Mouse (Mus musculus) kidney, postnatal 14 days (tissue): ENCODE results near the gene Cog8.

Experiments
- DNase-seq: peaks from one replicate; pipeline ENCODE4 v3.0.0; 2022; ENCODE audit warnings: mixed read lengths

The Cog8 gene

DNA sequence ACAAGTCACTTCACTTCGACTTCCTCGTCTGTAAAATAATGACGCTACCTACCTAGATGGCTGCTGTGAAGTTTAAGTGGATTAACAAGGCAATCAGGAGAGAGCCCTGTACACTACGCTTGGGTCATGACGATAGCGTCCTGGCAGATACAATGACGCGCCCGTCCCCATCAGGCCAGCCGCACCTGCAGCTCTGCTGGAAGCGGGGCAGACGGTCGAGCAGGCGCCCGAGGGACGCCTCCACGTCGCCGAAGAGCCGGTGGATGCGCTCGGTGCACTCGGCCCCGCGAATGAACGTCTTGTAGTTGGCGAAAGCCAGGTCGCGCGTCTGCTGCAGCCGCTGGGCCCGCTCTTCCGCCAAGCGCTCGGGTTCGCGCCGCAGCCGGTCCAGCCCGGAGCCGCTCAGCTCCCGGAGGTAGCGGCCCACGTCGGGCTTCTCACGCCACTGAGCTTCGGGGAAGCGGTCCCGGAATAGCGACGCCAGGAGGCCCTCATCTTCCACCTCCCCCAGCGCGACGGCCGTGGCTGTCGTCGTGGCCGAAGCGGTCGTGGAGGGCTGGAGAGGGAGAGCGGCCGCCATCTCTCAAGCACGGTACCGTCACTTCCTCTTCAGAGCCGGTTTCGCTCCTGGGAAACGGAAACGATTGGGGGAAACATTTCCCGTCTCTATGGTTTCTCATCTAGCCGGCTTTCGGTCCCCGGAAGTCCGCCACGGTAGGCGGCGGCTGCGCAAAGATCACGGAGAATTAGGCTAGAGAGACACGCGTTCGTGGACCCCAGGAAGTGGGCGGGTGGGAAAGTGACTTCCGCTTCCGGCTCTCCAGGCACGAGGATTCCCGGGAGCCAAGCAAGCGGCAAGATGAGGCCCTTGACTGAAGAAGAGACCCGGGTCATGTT lies at the start of gene Cog8, which contains the start of gene Nip7:
Cog8 (minus strand) TSS at position 614 of the 897 bp plus-strand sequence.
Nip7 (plus strand) TSS at position 802 of the 897 bp plus-strand sequence.
- peak; percentile 98 for DNase-seq

DNA sequence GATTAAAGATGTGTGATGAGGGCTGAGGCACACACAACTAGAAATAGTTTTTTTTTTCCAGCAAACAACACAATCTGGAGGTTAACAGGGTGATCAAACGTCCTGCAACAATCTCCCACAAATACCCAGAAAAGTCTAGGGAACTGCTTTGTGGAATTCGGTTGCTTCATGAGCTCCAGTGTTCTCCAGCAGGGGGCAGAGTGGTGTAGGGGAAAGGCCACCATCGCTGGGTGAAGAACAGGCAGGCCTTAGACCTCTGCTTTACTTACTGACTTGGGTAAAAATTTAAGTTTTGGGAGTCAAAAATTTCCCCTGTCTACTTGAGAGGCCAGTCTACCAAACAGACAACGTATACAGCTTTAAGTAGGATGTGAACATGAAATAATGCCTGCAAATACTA lies 48.1 kb upstream of the Cog8 start:
- peak; percentile 81 for DNase-seq

- DNase-seq, result no peak
Measured at GRCm38 (mm10) chr8:107100635-107101034, 44.1 kb upstream of the Cog8 start.

DNA sequence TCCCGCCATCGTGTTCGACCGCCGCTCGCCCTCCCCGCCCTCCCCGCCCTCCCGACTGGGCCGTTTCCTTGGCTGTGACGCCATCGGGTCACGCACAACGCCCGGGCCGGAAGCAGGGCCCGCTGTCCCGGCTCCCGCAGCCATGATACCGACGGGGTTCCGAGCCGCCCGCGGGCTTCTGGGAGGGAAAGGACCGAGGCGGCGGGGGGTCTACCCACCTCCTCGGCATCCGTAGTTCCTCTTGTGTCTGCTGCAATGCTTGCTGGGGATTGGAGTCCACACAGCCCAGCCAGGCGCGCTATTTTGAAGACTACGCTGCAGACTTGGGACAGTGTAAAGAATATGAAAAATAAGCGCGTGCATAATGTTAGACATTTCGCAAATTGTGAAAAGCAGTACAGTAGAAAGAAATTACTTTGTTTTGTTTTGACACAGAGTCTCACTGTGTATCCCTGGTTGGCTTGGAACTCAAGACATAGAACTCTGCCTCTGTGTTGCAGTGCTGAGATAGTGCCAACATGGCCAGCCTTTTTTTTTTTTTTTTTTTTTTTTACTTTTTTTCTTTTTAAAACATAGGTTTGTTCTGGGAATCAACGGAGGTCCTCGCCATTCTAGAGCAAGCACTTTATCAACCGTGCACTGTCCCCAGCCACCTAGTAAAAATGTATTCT lies 40.0 kb upstream of the Cog8 start, which contains the start of gene Terf2:
Terf2 (minus strand) TSS at position 182 of the 671 bp plus-strand sequence.
- DNase-seq, result peak; percentile 96

DNA sequence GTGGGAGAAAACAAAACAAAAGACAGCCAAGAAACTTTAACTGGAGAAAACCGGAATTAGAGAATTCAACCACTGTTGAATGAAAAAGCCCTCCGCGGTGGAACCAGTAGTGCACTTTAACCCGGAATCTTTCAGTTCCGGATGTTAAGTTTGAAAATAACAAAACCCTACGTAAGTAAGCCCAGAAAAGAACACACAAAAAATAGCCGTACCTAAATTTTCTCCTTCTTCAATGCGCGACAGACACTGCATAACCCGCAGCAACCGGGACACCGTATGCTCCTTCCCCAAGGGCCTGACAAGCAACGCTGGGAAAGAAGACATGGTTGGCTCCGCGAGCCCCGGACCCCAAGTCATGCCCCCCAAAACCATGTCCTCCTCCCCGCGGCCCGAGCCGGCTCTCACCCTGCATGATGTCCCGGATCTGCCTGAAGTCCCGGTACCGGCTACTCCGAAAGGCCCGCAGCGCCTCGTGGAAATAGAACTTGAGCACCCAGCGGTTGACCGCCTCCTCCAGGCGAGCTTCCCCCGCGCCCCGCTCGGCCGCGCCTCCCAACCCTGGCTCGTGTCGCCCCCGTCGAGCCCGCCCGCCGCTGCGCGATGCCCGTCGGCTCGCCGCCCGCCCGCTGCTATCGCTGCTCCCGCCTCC lies 39.4 kb upstream of the Cog8 start:
- DNase-seq, result no peak

GRCm38 (mm10) chr8:107090531-107090930 lies 34.0 kb upstream of the Cog8 start:
- no peak for DNase-seq

DNA sequence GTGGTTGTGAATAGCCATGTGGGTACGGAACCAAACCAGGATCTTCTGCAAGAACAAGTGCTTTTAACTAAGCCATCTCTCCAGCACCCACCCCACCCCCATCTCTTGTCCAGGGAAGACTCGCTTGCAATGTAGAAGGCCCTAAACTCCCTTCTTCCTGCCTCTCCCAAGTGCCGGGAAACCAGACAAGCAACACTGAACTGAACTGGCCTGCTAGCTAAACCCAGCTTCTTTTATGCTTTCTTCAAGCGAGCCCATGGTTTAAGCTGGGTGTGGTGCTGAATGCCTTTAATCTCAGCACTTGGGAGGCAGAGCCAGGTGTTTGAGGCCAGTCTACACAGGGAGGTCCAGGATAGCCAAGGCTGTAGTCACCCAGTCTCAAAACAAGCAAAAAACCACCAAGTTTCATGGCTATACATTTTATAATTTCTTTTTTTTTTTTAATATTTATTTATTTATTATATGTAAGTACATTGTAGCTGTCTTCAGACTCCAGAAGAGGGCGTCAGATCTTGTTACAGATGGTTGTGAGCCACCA lies 32.1 kb upstream of the Cog8 start:
- no peak for DNase-seq

DNA sequence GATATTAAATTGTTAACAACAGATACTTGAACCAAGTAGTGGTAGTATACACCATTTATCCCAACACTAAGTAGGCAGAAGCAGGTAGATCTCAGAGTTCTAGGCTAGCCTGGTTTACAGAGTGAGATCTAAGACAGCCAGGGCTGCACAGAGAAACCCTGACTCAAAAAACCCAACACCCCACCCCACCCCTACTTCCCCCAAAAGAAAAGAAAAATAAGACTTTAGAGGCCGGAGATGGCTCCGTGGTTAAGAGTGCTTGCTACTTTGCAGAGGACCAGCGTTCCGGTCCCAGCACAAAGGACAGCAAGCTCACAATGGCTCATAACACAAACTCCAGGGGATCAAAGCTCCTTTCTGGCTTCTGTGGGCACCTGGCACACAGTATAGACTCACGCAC lies 29.5 kb upstream of the Cog8 start:
- no peak for DNase-seq

- DNase-seq, result no peak
Measured at GRCm38 (mm10) chr8:107085358-107085757, 28.9 kb upstream of the Cog8 start.

DNA sequence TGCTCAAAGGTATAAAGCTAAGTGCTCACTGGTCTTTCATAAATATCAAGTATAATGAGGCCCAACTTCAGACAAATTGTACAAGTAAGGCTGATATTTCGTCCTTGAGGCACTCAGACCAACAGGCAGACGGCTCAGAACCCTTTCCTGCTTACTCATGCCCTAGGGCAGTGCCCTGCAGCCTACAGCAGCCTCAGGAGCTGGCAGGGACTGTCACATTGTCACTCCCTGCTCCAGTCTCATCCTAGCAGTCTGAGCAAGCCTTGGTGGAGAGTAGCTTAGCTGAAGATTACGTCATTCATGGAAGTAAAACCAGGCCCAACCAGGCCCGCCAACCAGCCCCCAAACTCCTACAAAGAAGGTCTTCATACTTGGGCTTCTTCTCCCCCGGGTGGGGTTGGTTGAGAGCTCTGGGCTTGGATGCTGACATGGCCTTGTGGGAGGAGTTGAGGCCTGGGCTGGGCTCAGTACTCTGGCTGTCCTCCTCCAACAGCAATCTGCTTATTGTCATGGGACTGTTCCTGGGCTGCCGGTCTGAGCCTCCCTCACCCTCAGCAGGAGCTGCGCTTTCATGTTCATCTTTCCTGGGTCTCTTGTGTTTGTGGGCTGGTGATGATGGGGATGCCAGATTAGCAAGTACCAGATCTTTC lies 19.9 kb upstream of the Cog8 start:
- no peak for DNase-seq

- DNase-seq, result no peak
Measured at GRCm38 (mm10) chr8:107074128-107074527, 17.6 kb upstream of the Cog8 start.

- no peak for DNase-seq
Measured at GRCm38 (mm10) chr8:107073706-107074105, 17.2 kb upstream of the Cog8 start.

DNA sequence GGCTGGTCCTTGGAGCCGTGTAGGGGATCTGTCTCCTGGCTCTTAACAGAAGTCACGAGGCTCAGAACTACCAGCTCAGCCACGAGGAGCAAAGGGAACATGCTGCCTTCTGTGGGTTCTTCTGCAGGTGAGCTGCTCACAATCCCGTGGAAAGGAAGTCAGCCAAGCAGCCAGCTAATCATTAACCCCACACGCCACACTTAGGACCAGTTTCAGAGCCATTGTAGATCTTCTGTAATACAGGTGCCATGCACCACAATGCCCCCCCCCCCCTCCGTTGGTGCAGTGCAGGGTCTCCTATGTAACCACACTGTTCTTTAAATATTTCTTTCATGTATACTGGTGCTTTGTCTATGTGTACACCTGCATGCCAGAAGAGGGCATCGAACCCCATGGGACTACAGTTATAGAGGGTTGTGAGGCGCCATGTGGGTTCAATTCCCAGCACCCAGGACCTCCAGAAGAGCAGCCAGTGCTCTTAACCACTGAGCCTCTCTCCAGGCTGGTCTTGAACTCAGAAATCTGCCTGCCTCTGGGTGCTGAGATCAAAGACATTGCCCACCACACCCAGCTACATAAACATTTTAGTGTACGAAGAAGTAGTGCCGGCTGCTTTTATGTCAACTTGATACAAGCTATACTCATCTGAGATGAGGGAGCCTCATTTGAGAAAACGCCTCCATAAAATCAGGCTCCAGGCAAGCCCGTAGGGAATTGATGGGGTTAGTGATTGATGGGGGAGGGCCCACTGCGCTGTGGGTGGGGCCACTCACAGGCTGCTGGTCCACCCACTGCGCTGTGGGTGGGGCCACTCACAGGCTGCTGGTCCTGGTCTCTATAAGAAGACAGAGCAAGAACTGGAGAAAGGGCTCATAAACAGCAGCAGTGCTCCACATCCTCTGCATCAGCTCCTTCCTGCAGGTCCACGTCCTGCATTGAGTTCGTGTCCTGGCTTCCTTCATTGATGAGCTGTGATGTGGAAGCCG lies 9.3 kb upstream of the Cog8 start, which contains the start of gene Tmed6:
Tmed6 (minus strand) TSS at position 134 of the 986 bp plus-strand sequence.
- peak; percentile 83 for DNase-seq

- no peak for DNase-seq
Measured at GRCm38 (mm10) chr8:107062613-107063012, 6.1 kb upstream of the Cog8 start.

- no peak for DNase-seq
Measured at GRCm38 (mm10) chr8:107056973-107057369, 482 bp upstream of the Cog8 start.

DNA sequence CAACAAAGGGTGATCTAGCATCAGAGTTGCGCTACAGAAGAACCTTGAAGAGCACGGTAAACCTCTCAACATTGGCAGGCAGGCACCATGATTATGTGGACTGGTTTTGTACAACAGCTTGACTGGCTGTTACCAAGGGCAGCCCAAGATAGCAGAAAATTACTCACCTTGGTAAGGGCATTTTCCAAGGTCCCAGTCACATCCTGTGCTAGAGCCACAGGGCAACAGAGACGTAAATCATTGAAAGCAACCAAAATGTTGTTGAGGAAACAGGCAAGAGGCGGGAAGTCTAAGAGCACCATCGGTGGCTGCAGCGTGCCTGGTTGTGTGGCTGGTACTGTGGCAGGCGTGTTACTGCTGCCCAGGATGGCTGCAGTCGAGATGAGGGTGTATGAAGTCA lies 4.4 kb downstream of the Cog8 start:
- DNase-seq, result no peak

DNA sequence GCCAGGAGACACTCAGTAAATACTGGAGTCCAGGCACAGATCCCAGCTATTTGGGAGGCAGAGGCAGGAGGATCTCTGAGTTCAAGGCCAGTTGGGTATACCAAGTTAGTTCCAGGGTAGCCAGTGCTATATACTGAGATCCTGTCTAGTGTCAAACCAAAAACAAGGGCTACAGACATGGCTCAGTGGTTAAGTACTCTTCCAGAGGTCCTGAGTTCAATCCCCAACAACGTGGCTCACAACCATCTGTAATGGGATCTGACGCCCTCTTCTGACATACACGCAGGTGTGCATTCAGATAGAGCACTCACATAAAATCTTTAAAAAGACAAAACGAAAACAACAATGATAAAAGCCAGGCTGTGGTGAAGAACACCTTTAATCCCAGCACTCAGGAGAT lies 7.0 kb downstream of the Cog8 start:
- no peak for DNase-seq

DNA sequence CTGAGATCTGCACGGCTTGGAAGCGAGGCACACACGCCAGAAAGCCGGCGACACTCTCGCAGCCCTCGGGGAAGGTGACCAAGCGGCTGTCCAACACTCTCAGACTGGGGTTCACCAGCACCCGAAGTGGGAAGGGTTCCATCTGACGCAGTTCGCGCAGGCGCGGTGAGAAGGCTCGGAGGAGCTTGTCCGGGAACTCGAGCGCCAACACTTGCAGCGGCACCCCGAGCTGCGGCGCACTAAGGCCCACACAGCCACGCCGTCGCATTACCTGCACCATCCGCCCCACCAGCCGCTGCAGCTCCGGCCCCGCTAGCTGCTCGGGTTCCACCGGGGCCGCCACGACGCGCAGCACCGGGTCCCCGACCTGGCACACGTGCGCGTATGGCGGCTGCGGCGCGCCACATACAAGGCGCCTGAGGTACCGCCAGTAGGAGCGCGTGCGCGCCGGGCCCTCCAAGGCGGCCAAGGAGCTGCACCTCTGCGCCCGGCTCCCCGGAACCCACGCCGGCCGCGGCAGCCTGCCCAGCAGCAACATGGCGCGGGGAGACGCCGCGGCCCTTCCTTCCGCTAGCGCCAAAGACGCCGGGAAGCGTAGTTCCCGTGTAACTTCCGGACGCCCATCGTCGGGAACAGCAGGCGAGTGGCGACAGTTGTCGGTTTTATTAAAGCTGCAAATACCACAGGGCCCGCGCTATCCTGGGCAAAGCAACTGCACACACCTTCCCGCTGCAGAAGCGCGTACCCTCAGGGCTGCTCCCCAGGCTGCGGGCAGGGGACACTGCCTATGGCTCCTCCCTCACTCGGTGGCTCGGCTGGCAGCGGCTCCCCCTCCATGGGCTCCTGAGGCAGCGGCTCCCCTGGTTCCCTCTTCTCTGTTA lies 8.2 kb downstream of the Cog8 start, which contains the start of gene Pdf:
Pdf (minus strand) TSS at position 554 of the 881 bp plus-strand sequence.
- DNase-seq, result peak; percentile 89

- DNase-seq, result no peak
Measured at GRCm38 (mm10) chr8:107046976-107047375, 9.5 kb downstream of the Cog8 start.

GRCm38 (mm10) chr8:107045478-107045877 lies 11.0 kb downstream of the Cog8 start:
- no peak for DNase-seq
